Mouse (Mus musculus): ENCODE results near the gene Trp53bp1. TPM values are rescaled to one million over a fixed set of nuclear protein-coding genes. Genes with fewer than 3 reads are reported as not detected.

Gene Trp53bp1
- polyA plus RNA-seq, 1 experiment from 2014 or later = 197 TPM

DNA sequence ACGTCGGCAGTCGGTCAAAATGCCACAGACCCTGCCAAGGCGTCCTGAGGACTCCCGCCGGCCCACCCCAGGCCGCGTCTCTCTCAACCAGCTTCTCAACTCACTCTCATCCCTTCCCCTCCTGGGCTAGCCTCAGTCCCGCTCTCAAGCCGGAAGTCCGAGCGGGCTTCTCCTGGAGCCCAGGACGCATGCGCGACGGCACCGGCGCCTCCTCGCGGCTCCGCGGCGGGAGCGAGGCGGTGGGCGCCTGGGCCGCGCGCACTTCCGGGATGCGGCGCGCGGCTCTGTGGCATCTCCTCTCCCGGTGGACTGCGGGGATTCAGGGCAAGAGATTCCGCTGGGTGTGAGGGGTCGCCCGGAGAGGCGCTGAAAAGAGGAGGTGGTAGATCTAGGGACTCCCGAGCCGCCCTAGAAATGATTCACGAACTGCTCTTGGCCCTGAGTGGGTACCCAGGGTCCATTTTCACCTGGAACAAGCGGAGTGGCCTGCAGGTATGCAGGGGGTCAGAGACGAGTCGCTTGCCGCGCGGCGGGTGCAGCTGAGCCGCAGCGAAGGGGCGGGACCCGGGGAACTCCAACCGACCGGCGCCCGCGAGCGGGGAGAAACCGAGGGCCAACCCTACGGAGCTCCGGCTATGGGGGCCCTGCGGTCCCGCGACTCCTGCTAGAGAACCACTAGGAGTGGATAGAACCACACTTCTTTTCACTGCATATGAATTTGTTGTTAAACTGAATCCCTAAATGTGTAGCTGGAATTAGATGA is 100.0 kb downstream of the Trp53bp1 start, which contains the start of gene Zscan29:
Zscan29 (minus strand) TSS at position 146 of the 763 bp plus-strand sequence.
- Histone ChIP-seq H3K4me1 (peaks cover 36% of the 10 kb centered on the region), H3K27ac (replicated peaks) (peak within 1 kb of the TSS; percentile 87), H3K27me3 (no peaks in the 10 kb centered on the region), H3K9ac (replicated peaks) (peak within 1 kb of the TSS; percentile 93), H3K4me2 (replicated peaks) (peak within 1 kb of the TSS; percentile 87), H3K4me3 (peak within 1 kb of the TSS; percentile 88), H3K9me3 (no peaks in the 10 kb centered on the region), H3K36me3 (peaks cover 35% of the 10 kb centered on the region)
- peak; percentile 98 for ATAC-seq (replicated peaks)
- WGBS = under 1% methylated on average over 66 of the region's 66 CpGs

DNA sequence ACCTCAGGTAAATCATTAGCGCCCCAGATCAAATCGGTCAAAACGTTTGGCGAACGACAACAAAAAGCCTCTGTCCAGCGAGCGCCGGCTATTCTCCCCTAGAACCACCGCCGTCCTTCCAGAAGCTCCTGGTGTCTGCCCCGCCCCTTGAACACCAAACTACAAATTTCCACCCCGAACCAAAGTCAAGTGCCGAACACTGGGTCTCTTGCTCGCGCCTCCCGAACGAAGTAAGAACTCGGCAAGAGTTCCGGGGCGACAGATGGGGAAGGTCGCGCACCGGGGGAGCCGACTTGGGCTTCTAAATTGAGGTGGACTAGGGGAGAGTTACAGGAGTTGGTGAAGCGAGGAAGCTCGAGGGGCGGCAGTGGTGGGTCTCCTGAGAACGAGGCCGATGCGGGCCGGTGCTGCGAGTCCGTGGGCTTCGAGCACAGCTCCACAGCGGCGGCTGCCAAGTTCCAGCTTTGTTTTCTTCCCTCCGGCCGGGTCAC is 100.7 kb downstream of the Trp53bp1 start, which contains the start of gene Tubgcp4:
Tubgcp4 (plus strand) TSS at position 174 of the 491 bp plus-strand sequence.
- peak within 1 kb of the TSS; percentile 88 for H3K4me3 ChIP-seq
- no peaks in the 10 kb centered on the region for H3K9me3 ChIP-seq
- peaks cover 36% of the 10 kb centered on the region for H3K4me1 ChIP-seq
- ATAC-seq (replicated peaks) = peak; percentile 77; the same call in 1 of the 2 replicates
- H3K4me2 ChIP-seq (replicated peaks) = peak within 1 kb of the TSS; percentile 87
- H3K27me3 ChIP-seq = no peaks in the 10 kb centered on the region
- H3K36me3 ChIP-seq = peaks cover 33% of the 10 kb centered on the region
- under 1% methylated on average over 38 of the region's 38 CpGs for WGBS
- peak within 1 kb of the TSS; percentile 93 for H3K9ac ChIP-seq (replicated peaks)
- H3K27ac ChIP-seq (replicated peaks) = peak within 1 kb of the TSS; percentile 87

DNA sequence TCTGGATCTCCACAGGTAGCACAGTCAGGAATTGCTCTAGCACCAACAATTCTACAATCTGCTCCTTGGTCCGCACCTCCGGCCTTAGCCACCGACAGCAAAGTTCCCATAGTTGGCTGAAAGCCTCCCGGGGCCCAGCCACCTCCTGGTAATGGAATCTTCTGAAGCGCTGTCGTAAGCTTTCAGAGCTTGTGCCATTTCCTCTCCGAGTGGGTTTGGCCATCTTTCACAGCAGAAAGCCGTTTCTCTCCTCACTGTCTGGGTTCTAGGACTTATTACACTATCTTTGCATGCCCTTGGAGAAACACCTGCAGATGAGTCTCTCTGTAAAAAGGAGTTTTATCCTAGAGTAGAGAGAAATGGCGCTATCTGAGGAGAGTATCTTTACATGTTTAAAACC is 101.3 kb downstream of the Trp53bp1 start:
- peak overlapping the region; percentile 93 for H3K9ac ChIP-seq (replicated peaks)
- H3K9me3 ChIP-seq = no peaks in the 10 kb centered on the region
- no peaks in the 10 kb centered on the region for H3K27me3 ChIP-seq
- WGBS = 5% methylated on average over 9 of the region's 9 CpGs
- H3K4me3 ChIP-seq = peak overlapping the region; percentile 88
- no peak for ATAC-seq (replicated peaks)
- peaks cover 36% of the 10 kb centered on the region for H3K4me1 ChIP-seq
- H3K36me3 ChIP-seq = peaks cover 29% of the 10 kb centered on the region; the same call in 1 of the 2 replicates
- peak overlapping the region; percentile 87 for H3K4me2 ChIP-seq (replicated peaks)
- no peak overlapping the region for H3K27ac ChIP-seq (replicated peaks)

DNA sequence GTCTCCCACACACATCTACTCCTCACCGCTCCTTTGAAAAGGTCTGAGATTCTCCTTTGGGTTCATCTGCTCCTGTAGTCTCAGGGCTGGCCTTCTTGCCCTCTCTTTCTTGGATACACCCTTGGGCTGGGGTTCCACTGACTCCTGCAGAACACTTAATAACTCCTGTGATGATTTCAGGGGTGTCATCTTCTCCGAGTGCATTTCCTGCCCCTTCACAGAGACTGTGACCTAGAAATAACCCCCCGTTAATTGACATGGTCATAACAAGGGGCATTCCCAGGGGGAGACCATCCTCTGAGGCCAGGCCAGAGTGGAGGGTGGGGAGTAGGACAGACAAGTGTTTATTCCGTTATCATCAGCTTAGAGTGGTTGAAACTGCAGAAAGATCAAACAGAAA is 102.0 kb downstream of the Trp53bp1 start:
- no peak for ATAC-seq (replicated peaks)
- Histone ChIP-seq H3K27me3 (no peaks in the 10 kb centered on the region), H3K27ac (replicated peaks) (no peak overlapping the region), H3K4me1 (peaks cover 36% of the 10 kb centered on the region), H3K36me3 (peaks cover 30% of the 10 kb centered on the region), H3K9me3 (no peaks in the 10 kb centered on the region), H3K4me2 (replicated peaks) (peak overlapping the region; percentile 87), H3K9ac (replicated peaks) (peak overlapping the region; percentile 93), H3K4me3 (peak overlapping the region; percentile 88)
- WGBS = 61% methylated on average over 4 of the region's 4 CpGs

DNA sequence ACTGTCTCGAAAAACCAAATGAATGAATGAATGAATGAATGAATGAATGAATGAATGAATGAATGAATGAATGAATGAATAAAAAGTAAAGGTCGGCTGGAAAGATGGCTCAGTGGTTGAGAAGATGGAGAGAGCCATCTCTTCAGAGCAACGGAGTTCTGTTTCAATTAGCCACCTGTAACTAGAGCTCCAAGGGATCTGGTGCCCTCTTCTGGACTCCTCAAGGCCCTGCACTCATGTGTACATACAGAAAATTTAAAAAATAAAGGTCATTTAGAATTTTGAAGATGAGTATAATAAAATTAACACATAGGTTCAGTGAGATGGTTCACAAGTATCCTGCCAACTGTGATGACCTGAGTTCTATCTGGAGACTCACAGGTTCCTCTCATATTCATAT is 118.1 kb downstream of the Trp53bp1 start:
- peaks cover 46% of the 10 kb centered on the region for H3K36me3 ChIP-seq
- H3K4me2 ChIP-seq (replicated peaks) = no peak overlapping the region
- H3K27me3 ChIP-seq = no peaks in the 10 kb centered on the region
- H3K9ac ChIP-seq (replicated peaks) = no peak overlapping the region
- 81% methylated on average over 3 of the region's 3 CpGs for WGBS
- H3K4me3 ChIP-seq = no peak overlapping the region
- H3K4me1 ChIP-seq = no peaks in the 10 kb centered on the region
- no peaks in the 10 kb centered on the region for H3K9me3 ChIP-seq
- no peak overlapping the region for H3K27ac ChIP-seq (replicated peaks)
- ATAC-seq (replicated peaks) = no peak

DNA sequence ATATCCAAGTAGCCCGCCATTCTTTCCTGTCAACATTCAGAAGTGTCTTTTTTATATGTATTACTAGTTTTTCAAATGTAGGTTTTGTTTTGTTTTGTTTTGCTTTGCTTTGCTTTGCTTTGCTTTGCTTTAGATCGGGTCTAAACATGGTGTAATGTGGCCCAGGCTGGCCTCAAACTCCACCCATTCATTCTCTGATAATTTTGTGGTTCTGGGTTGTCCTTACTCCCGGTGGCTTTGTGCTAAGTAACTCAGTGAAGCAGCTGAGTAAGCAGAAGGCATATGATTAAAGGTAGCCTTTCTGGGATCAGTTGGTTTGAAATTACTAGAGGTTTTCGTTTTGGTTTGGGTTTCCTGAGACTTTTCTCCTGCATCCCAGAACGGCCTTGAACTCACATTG is 121.5 kb downstream of the Trp53bp1 start:
- H3K9ac ChIP-seq (replicated peaks) = no peak overlapping the region
- no peak overlapping the region for H3K4me3 ChIP-seq
- H3K4me1 ChIP-seq = no peaks in the 10 kb centered on the region
- H3K4me2 ChIP-seq (replicated peaks) = no peak overlapping the region
- H3K27me3 ChIP-seq = no peaks in the 10 kb centered on the region
- H3K27ac ChIP-seq (replicated peaks) = no peak overlapping the region
- 87% methylated on average over 5 of the region's 5 CpGs for WGBS
- no peak for ATAC-seq (replicated peaks)
- H3K9me3 ChIP-seq = no peaks in the 10 kb centered on the region
- peaks cover 32% of the 10 kb centered on the region for H3K36me3 ChIP-seq

Other genes with a start within 250 kb of the Trp53bp1 start
- 0.25 and 0.69 TPM in 2 replicates for gene Epb42, start 234.3 kb downstream of the Trp53bp1 start, polyA plus RNA-seq (2015; fragmentation: Nextera tagmentation; extraction: Ambion mirVana)
- not detected in 2 replicates for gene Tgm5, start 185.6 kb downstream of the Trp53bp1 start, polyA plus RNA-seq (2015; fragmentation: Nextera tagmentation; extraction: Ambion mirVana)
- not detected in 2 replicates for gene Tgm7, start 161.6 kb downstream of the Trp53bp1 start, polyA plus RNA-seq (2015; fragmentation: Nextera tagmentation; extraction: Ambion mirVana)
- gene Adal, start 131.0 kb downstream of the Trp53bp1 start, polyA plus RNA-seq (2015; fragmentation: Nextera tagmentation; extraction: Ambion mirVana) = 29.7 and 36.9 TPM in 2 replicates
- gene Lcmt2, start 130.8 kb downstream of the Trp53bp1 start, polyA plus RNA-seq (2015; fragmentation: Nextera tagmentation; extraction: Ambion mirVana) = 25.7 and 27.0 TPM in 2 replicates
- gene Tubgcp4, start 100.8 kb downstream of the Trp53bp1 start, polyA plus RNA-seq (2015; fragmentation: Nextera tagmentation; extraction: Ambion mirVana) = 63.3 and 70.2 TPM in 2 replicates
- 10.4 and 10.7 TPM in 2 replicates for gene Zscan29, start 100.3 kb downstream of the Trp53bp1 start, polyA plus RNA-seq (2015; fragmentation: Nextera tagmentation; extraction: Ambion mirVana)
- 9.4 and 13.9 TPM in 2 replicates for gene Map1a, start 18.2 kb upstream of the Trp53bp1 start, polyA plus RNA-seq (2015; fragmentation: Nextera tagmentation; extraction: Ambion mirVana)
- gene Ppip5k1, start 84.0 kb upstream of the Trp53bp1 start, polyA plus RNA-seq (2015; fragmentation: Nextera tagmentation; extraction: Ambion mirVana) = 13.8 and 16.6 TPM in 2 replicates
- 23.8 and 25.1 TPM in 2 replicates for gene Ckmt1, start 86.3 kb upstream of the Trp53bp1 start, polyA plus RNA-seq (2015; fragmentation: Nextera tagmentation; extraction: Ambion mirVana)
- gene Strc, start 115.8 kb upstream of the Trp53bp1 start, polyA plus RNA-seq (2015; fragmentation: Nextera tagmentation; extraction: Ambion mirVana) = 0.03 TPM in 1 of 2 replicates, not detected in the other
- gene Pdia3, start 142.4 kb upstream of the Trp53bp1 start, polyA plus RNA-seq (2015; fragmentation: Nextera tagmentation; extraction: Ambion mirVana) = 311 and 322 TPM in 2 replicates
- gene Catsper2, start 142.4 kb upstream of the Trp53bp1 start, polyA plus RNA-seq (2015; fragmentation: Nextera tagmentation; extraction: Ambion mirVana) = 3.8 and 4.2 TPM in 2 replicates
- 1.8 and 1.9 TPM in 2 replicates for gene Ell3, start 172.9 kb upstream of the Trp53bp1 start, polyA plus RNA-seq (2015; fragmentation: Nextera tagmentation; extraction: Ambion mirVana)
- 330 and 368 TPM in 2 replicates for gene Serf2, start 177.8 kb upstream of the Trp53bp1 start, polyA plus RNA-seq (2015; fragmentation: Nextera tagmentation; extraction: Ambion mirVana)
- 112 TPM in 2 replicates for gene Hypk, start 181.9 kb upstream of the Trp53bp1 start, polyA plus RNA-seq (2015; fragmentation: Nextera tagmentation; extraction: Ambion mirVana)
- 1.3 and 1.6 TPM in 2 replicates for gene Serinc4, start 185.4 kb upstream of the Trp53bp1 start, polyA plus RNA-seq (2015; fragmentation: Nextera tagmentation; extraction: Ambion mirVana)
- gene Mfap1b, start 202.7 kb upstream of the Trp53bp1 start, polyA plus RNA-seq (2015; fragmentation: Nextera tagmentation; extraction: Ambion mirVana) = 69.9 and 73.1 TPM in 2 replicates
- 32.5 and 34.5 TPM in 2 replicates for gene Mfap1a, start 235.3 kb upstream of the Trp53bp1 start, polyA plus RNA-seq (2015; fragmentation: Nextera tagmentation; extraction: Ambion mirVana)
- 7.2 and 8.2 TPM in 2 replicates for gene Wdr76, start 235.3 kb upstream of the Trp53bp1 start, polyA plus RNA-seq (2015; fragmentation: Nextera tagmentation; extraction: Ambion mirVana)